Mouse (Mus musculus): Measurements from ENCODE around the gene Nrsn2.

Gene Nrsn2

DNA sequence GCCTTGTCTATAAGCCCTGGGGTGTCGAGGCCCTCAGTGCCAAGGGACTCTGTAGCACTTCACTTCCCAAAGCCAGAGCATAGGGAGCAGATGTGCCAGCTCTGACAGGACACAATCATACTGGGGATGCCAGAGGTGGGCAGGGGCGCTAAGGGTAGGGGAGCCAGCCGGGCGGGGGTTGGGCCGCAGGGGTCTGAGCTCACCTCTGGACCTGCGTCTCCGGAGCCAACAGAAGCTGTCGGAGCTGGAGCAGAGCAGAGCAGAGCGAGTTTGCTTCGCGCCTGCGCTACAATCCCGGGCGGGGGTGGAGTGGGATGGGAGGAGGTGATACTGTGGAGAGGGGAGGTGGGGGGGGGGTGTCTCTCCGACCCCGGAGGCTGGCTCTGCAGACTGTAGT lies at the start of gene Nrsn2:
TSS of gene Nrsn2 (minus strand) at position 294 of the 397 bp plus-strand sequence.
- DNase-seq (ENCODE audit: low spot score in 2 of 2), result no peak

DNA sequence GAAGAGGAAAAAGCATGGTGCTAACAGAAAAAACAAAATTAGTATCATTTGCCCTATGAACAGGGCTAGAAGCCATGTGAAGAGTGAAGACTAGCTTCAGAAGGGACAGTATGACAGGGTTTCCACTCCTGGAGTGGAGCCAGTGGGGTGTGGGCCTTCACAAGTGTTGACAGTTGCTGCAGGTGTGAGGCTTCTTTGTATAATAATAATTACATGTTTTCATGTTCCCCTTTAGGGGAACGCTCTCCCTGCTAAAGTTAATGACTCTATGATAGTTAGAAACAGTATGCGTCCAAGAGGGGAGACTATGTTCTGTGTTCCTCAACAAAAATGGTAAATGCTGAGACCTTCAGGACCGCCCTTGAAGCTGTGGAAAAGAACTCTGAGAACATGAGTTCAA lies 39.3 kb upstream of the Nrsn2 start:
- no peak for DNase-seq (ENCODE audit: low spot score in 2 of 2)

DNA sequence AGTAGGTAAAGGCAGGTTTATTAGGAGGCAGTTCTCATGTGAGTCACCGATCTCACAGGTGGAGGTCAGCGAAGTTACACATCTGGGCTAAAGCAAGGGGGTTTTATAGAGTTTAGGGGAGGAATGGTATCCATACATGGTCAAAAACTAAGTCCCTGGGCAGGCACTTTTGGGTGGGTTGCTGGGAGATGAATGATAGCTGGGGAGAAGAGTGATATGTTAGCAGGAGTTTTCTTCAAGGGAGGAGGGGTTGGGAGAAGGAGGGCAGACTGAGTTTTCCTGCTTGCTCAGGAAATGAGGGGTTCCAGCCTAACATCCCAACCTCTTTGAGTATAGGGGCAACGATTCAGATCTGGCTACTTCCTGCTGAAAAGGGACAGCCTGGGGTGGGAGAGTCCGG lies 38.8 kb upstream of the Nrsn2 start, which contains the start of gene 6820408C15Rik:
TSS of gene 6820408C15Rik (plus strand) at position 301 of the 400 bp plus-strand sequence.
- no peak for DNase-seq (ENCODE audit: low spot score in 2 of 2)

DNA sequence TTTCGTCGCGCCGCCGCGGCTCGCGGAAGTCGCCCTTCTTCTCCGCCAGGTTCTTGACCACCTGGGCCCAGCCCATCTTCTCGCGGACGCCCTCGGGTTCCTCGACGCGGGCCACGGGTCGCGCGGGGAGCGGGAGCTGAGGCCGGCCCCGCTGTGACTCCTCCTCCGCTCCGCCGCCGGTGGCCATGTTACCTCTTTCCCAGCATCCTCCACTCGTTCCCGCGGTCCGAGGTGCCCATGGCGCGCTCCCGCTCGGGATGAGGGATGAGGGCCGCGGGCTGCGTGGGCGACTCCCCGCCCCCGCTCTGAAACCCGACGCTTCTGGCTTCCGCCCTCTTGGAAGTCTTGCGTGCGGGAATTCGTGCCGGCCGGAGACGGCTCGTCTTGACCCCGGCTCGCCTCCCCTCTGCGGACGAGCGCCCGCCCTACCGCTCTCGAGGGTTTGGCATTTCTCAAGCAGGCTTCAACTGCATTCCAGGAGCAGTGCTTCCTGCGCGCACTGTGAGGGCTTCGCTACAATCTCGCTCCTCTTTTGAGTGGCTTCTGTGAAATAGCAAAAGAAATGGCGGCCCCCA lies 38.2 kb upstream of the Nrsn2 start, which contains the start of gene Zcchc3:
TSS of gene Zcchc3 (minus strand) at position 437 of the 575 bp plus-strand sequence.
- DNase-seq (ENCODE audit: low spot score in 2 of 2), result peak; percentile 85 to 90

DNA sequence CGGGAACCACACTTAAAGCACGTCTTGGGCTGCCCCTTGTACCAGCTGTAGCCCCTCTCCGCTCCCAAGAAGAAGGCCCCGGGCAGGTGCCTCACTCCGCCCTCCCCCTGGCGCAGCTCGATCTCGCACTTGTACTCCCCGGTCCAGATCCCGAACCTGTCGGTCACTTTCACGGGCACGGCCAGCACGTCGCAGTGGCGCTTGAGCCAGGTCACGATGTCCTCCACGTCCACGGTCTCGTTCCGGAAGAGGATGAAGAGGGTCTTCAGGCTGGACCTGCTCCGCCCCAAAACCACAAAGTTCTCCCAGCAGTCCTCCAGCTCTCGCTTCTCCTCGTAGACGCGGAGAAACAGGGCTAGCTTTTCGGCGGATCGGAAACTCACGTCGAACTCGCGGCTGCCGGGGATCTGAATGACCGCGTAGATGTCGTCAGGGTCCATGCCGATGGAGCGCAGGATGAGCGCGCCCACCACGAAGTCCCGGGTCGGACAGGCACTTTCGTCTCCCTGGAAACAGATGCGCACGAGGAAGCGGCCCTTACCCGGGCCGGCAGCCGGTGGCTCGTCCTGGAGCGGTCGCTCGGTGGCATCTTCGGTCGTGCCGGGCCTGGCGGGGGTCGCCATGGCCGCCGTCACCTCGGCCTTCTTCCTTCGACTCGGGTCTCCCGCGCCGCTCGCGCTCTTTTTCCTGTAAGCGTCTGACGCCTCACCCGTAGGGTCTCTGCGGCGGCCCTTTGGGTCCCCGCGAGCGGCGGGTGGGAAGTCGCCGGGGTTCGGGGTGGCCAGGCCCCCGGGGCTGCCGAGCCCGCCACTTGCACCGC lies 37.5 kb upstream of the Nrsn2 start:
- DNase-seq (ENCODE audit: low spot score in 2 of 2), result peak in 1 of 2 experiments; percentile 39

DNA sequence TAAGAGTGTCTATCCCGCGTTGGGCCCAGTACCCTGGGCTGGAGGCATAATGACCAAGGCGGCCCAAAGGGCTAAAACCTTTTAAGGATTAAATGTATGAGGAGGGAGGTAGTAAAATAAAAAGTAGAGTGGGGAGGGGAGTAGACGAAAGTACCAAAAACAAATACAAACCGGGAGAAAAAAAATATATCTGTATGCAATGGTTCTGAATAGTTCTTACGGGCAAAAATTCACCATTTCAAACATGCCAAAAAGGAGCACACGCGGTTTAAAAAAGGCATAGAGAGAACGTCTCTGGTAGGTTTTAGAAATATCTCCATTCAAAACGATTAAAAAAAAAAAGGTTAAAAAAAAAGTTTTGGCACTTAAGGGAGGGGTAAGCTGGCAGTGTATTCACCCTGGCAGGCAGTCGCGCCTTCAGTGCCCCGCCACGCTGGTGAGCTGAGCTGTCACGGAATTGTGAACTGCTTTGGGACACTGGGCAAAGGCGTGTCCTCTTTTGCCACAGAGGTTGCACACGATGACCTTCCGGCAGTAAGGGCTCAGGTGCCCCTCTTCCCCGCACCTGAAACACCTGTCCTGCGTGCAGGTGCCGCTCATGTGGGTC lies 36.8 kb upstream of the Nrsn2 start:
- no peak for DNase-seq (ENCODE audit: low spot score in 2 of 2)

DNA sequence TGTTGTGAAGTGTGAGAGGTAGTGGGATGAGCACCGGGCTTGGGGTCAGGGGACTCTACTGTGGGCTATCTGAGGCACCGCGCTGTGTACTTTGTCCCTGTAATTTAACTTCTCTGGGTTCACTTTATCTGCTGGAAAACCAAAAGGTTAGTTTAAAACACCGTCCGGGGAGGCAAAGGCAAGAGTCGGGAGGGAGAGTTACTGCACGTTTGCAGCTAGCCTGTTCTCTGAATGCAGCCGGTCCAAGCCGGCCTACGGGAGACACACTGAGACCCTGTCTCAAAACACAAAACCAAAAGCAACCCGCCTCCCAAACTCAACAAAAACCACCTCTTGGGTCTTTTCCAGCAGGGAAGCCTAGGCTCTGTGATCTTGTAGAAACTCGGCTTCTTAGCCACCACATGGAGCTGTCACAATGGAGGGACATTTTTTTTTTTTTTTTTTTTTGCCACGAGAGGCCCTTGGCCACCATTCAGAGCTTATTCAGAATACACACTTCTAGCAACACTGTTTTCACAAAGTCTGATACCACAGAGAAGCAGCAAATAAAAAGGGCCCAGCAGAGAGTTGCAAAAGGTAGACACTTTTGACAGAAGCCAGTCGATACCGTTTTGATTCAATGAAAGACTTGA lies 36.2 kb upstream of the Nrsn2 start:
- no peak for DNase-seq (ENCODE audit: low spot score in 2 of 2)

DNA sequence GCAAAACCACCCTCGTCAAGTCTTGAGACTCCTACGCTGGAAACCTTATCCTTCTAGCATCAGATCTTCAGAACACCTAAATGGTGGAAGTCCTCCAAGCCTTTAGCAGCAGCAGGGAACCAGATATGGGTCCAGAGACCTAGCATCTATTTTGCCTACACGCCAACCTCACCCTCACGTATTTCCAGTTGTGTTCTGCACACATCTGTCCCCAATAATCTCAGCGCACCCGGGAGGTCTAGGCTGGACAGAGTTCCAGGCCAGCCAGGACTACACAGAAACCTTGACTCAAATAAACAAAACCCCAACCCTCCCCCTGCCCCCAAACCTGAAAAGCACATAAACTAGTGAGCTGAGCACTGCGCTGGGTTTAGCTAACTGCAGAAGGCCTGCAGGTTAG lies 35.0 kb upstream of the Nrsn2 start:
- DNase-seq (ENCODE audit: low spot score in 2 of 2), result no peak

DNA sequence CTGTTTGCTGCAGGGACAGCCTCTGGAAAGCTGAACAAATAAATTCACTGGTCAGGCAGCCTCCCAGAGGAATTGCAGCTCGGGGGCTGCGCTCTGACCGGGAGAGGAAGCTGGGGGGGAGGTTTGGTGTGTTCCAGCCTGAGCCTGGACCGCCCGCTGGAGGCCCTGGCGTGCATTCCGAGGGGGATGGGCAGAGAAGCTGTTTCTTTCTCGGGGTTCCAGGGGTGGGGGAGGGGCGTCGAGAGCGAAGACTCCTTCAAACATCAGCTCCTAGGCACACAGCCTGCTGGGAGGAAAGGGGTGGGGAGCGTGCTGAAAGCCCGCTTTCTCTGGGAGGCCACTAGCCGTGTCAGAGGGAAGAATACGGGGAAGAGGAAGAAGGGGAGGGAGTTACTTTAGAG lies 34.5 kb upstream of the Nrsn2 start:
- peak; percentile 85 to 87 for DNase-seq (ENCODE audit: low spot score in 2 of 2)

DNA sequence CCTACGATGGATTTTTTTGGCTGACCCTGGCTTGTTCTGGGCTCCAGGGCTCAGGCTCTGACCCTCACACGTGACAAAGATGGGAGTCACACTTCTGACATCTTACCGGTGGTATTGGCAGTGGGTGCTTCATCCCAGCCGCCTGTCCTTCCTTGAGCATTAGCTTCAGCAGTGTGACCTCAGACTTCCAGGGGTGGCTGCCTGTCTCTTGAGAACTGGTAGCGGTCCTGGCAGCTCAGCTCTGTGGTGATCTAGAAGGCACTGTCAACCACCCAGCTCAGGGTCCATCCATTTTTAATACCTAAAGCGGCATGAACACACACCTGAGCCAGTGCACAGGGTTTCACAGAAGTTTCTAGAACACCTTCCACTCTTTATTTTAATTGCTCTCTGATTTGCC lies 33.3 kb upstream of the Nrsn2 start:
- no peak for DNase-seq (ENCODE audit: low spot score in 2 of 2)

DNA sequence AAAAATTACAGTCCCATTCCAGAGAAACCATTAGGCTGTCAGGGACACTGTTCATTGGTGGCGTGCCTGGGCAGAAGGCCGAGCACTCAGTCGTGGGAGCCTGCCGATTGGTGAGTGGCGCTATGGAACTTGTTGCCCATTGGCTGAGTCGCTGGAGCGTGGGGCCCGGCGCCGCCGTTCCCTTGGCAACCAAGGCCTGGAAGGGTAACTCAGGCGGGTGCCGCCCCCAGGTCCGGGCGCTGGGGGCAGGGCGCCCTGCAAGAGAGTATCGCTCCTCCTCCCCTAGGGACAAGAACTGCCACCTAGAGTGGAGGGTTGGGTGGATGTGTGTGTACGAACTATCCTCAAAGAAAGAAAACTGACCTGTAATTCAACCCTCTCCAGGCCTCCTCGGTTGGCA lies 29.7 kb upstream of the Nrsn2 start:
- peak; percentile 94 for DNase-seq (ENCODE audit: low spot score in 2 of 2)

DNA sequence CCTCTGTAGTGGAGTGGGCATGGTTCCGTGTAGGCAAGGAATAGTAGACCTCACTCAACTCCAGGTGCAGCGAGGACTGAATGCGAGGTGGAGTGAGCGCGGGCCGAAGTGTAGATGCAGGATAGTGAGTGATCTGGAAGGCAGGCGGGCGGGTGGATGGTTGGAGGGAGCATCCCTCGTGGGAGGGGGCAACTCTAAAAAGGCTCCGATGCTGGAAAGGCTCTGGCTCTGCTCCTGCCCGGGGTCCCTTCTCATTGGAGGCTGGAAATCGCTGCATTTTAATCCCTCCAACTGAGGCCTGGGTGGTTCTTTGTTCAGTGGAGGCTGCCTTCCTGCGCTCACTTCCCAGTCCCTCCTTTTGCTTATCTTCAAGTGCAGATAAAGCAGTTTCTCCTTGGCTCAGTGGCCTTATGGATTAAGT lies 22.7 kb upstream of the Nrsn2 start:
- DNase-seq (ENCODE audit: low spot score in 2 of 2), result no peak

DNA sequence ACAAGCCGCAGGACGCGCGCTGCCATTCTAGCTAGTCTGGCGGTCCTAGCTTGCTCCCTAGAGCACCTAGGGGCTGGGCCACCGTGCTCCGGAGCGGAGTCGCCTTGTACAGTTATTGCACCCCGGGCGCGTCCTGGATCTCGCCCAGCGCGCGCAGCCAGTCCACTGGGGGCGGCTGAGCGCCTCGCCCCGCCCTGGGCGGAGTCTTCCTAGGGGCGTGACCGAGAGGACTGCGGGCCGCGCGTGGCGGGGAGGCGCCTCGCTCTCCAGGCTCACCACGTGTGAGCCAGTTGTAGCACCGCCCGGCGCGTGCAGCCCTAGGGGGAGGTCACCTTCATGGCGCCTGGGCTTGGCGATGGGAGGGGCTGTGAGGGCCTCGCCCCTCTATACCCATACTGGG lies 22.3 kb upstream of the Nrsn2 start:
- peak; percentile 93 to 95 for DNase-seq (ENCODE audit: low spot score in 2 of 2)

DNA sequence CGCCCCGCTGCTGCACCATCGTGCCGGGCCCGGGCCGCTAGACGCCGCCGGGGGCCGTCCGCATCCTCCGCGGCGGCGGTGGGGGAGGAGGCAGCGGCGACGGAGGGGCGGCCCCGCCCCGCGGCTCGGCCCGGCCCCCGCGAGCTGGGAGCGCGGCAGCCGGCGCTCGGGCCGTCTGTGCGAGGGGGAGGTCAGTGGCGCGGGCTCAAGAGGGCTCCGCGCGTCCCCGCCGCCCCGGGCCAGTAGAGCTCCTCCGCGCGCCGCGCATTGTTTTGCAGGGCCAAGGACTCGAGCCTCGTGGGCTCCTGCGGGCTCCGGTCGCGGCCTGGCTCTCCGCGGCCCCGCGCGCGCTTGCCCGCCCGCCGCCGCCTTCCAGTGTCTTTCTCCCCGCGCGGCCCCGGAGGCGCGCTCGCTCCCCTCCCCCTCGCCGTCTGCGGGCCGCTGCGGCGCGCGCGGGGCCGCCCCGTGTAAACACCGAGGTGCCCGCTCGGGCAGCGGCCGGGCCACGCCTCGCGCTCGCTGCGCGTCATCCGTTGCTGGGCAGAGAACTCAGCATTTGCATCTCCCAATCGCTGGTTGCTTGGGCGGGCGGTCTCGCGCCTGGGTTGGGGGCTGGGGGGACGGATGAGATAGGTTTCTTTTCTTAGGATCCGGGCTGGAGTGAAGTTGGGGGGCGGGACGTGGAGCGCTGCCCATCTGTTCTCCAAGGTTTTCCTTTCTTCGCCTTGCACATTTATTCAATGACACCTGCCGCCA lies 21.4 kb upstream of the Nrsn2 start, which contains the start of gene Sox12:
TSS of gene Sox12 (minus strand) at position 384 of the 756 bp plus-strand sequence.
- DNase-seq (ENCODE audit: low spot score in 2 of 2), result peak; percentile 85 to 92

DNA sequence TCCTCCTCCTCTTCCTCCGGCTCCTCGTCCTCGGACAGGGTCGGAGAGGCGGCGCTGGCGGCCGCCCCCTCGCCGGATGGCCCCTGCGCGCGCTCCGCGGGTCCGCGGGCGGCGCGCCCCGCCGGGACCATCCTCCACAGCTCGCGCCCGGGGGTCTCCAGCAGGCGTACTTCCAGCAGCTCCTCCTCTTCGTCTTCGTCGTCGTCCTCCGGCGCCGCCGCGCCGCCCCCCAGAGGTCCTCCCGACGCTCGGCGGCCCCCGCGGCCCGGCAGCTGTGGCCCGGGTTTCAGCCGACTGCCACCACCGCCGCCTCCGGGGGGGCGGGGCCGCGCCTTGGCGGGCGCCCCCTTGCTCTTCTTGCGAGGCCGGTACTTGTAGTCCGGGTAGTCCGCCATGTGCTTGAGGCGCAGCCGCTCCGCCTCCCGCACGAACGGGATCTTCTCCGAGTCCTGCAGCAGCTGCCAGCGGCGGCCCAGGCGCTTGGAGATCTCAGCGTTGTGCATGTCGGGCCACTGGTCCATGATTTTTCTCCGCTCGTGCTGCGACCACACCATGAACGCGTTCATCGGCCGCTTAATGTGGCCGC lies 20.7 kb upstream of the Nrsn2 start:
- peak; percentile 79 for DNase-seq (ENCODE audit: low spot score in 2 of 2)

DNA sequence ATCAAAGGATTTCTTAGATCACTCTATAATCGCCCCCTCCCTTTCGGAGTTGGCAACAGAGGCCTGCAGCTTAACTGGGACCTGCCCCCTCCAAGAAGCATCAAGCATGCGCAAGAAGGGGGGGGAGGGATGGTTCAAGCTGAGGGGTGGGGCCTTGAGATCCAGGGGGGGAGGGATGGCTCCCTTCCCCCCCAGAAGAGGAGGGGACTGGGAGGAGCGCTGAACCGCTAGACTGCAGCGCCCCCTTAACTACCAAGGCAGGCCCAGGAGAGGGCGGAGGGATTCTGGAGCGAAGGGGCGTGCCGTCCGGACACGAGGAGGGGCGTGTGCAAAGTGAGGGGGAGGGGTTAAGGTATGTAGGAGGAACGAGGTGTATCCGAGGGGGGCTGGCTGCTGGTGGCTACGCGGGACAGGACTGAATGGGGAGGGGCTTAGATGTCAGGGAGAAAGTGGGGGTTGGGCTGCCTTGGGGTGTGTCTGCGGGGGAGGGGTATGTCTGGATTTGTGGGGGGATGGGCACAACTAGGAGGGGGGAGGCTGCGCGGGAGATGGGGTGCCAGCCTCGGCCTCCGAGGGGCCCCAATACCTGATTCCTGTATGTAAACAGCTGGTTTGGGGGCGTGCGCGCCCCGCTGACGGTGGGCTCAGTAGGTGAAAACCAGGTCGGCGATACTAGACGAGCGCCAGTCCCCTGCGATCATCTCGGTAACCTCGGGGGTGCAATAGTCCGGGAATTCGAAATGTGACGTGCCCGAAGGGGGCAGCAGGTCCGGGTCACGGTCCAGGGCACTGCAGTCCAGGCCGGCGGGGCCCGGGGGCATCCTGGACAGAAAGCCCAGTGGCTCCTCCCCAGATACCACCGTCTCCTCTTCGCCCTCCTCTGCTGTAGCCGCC lies 19.9 kb upstream of the Nrsn2 start:
- DNase-seq (ENCODE audit: low spot score in 2 of 2), result peak; percentile 78 to 79

DNA sequence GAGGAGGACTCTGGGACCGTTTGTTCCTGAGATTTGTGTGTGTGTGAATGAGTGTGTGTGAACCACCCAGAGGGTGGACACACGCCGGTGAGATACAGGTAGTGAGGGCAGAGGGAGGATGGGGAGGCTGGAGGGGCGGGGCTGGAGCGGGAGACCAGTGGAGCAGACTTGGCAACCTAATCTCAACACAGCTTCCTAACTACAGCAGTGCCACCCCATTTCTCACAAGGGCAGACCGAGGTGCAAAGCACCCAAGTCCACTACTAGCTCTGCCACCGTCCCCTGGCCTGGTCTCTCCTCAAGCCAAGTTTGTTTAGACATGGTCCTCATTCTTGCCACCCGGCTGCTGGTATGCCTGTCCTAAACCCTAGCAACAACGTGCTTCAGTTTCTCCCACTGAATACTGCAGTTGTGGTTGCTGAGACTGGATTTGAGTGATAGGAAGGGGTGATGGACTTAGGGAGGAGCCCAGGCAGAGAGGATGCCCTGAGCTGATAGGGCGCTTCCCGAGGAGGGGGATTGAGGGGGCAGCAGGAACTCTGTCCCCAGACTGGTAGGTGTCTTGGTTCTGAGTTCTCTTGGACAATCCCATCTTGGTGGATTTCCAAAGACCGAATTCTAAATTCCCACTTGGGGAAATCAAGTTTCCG lies 19.0 kb upstream of the Nrsn2 start:
- no peak for DNase-seq (ENCODE audit: low spot score in 2 of 2)

DNA sequence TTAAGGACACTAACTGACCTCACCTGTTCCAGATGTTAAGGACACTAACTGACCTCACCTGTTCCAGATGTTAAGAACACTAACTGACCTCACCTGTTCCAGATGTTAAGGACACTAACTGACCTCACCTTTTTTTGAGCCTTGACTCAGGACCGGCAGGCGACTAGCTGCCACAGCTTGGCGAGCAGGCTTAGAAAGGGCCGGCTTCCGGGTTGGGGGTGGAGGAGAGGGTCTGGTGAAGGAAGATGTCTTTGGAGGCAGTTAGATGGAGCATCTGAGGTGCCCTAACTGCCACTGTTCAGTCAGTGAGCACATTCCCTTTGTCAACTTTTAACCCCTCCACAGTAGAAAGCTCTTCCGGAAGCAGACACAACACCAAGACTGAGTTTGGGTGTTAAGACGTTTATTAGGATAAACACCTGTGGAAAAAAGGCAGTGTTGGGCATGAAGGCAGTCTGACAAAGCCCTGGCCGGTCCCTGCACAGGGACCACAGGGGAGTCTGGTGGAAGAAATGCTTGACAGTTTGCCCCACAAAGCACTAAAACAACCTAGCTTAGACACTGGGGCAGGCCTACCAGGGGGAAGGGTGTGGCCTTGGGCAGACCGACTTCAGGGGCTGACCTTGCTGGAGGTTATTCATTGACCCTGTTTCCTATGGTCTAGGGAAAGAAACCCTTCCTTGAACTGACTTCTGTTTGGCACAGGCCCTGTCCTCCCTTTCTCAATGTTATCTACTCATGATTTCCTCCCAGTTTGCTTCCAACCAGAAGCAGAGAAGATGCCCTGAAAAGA lies 17.0 kb upstream of the Nrsn2 start:
- DNase-seq (ENCODE audit: low spot score in 2 of 2), result no peak

DNA sequence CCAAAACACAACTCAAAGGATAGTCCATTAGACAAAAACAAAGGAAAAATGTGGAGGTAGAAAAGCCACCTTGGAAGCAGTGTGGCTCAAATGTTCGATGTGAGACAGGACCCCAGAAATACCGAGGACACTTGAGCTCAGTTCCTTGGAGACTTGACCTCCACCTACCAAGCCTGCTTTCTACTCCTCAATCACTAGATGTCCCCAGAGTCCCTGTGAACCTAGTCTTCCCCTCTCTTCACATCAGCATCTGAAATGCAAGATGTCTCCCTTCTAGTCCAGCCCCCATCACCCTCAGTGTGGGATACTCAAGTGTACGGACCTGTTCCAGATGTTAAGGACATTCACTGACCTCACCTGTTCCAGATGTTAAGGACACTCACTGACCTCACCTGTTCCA lies 16.3 kb upstream of the Nrsn2 start:
- DNase-seq (ENCODE audit: low spot score in 2 of 2), result peak; percentile 54 to 64

All from heart, adult 9 months (tissue).